Mouse (Mus musculus): Measurements from ENCODE around the gene Ap1b1. TPM values are rescaled to one million over a fixed set of nuclear protein-coding genes. Genes with fewer than 3 reads are reported as not detected.

Ap1b1 gene
- polyA plus RNA-seq, 1 experiment from 2014 or later, result 64.7 TPM

- ATAC-seq (ENCODE audit: insufficient read depth, low FRiP score), result no peak
- no peak overlapping the region for H3K4me3 ChIP-seq (replicated peaks; ENCODE audit: low read length)
- H3K9me3 ChIP-seq (replicated peaks; ENCODE audit: control insufficient read depth, low read length), result no peaks in the 10 kb centered on the region
- peaks cover 8% of the 10 kb centered on the region for H3K4me1 ChIP-seq (ENCODE audit: control insufficient read depth, insufficient read depth, low read length)
- H3K27ac ChIP-seq (ENCODE audit: low read length), result no peak overlapping the region
- 60% methylated on average over 3 of the region's 3 CpGs for WGBS
- no peak overlapping the region for H3K4me2 ChIP-seq (ENCODE audit: low read depth, low read length)
- H3K36me3 ChIP-seq (ENCODE audit: control insufficient read depth, insufficient read depth, low read length), result no peaks in the 10 kb centered on the region
- H3K27me3 ChIP-seq (ENCODE audit: control insufficient read depth, insufficient read depth, low read length), result no peaks in the 10 kb centered on the region
- H3K9ac ChIP-seq (ENCODE audit: low read length), result no peak overlapping the region
Measured at GRCm38 (mm10) chr11:4983010-4983409, 3.6 kb upstream of the Ap1b1 start.

- 73% methylated on average over 2 of the region's 2 CpGs for WGBS
- ATAC-seq (ENCODE audit: insufficient read depth, low FRiP score), result no peak
Measured at GRCm38 (mm10) chr11:4983538-4983937, 3.1 kb upstream of the Ap1b1 start.

GRCm38 (mm10) chr11:4984249-4984648, 2.4 kb upstream of the Ap1b1 start:
- H3K36me3 ChIP-seq (ENCODE audit: control insufficient read depth, insufficient read depth, low read length), result no peaks in the 10 kb centered on the region
- ATAC-seq (ENCODE audit: insufficient read depth, low FRiP score), result no peak
- no peak overlapping the region for H3K9ac ChIP-seq (ENCODE audit: low read length)
- WGBS, result 7% methylated on average over 5 of the region's 5 CpGs
- no peaks in the 10 kb centered on the region for H3K27me3 ChIP-seq (ENCODE audit: control insufficient read depth, insufficient read depth, low read length)
- H3K9me3 ChIP-seq (replicated peaks; ENCODE audit: control insufficient read depth, low read length), result no peaks in the 10 kb centered on the region
- H3K4me3 ChIP-seq (replicated peaks; ENCODE audit: low read length), result no peak overlapping the region
- H3K4me1 ChIP-seq (ENCODE audit: control insufficient read depth, insufficient read depth, low read length), result peaks cover 8% of the 10 kb centered on the region
- no peak overlapping the region for H3K27ac ChIP-seq (ENCODE audit: low read length)
- peak overlapping the region; percentile 17; the same call in 1 of the 2 replicates for H3K4me2 ChIP-seq (ENCODE audit: low read depth, low read length)

More at GRCm38 (mm10) chr11:4983538-4983937, 3.1 kb upstream of the Ap1b1 start:
- Histone ChIP-seq H3K4me2 (ENCODE audit: low read depth, low read length) (no peak overlapping the region), H3K9ac (ENCODE audit: low read length) (no peak overlapping the region), H3K9me3 (replicated peaks; ENCODE audit: control insufficient read depth, low read length) (no peaks in the 10 kb centered on the region), H3K27me3 (ENCODE audit: control insufficient read depth, insufficient read depth, low read length) (no peaks in the 10 kb centered on the region), H3K27ac (ENCODE audit: low read length) (no peak overlapping the region), H3K4me1 (ENCODE audit: control insufficient read depth, insufficient read depth, low read length) (peaks cover 8% of the 10 kb centered on the region), H3K36me3 (ENCODE audit: control insufficient read depth, insufficient read depth, low read length) (no peaks in the 10 kb centered on the region), H3K4me3 (replicated peaks; ENCODE audit: low read length) (no peak overlapping the region)

GRCm38 (mm10) chr11:4984799-4985198, 1.8 kb upstream of the Ap1b1 start:
- WGBS, result 74% methylated on average over 3 of the region's 3 CpGs
- no peak overlapping the region for H3K4me3 ChIP-seq (replicated peaks; ENCODE audit: low read length)

GRCm38 (mm10) chr11:4987487-4987852, 846 bp downstream of the Ap1b1 start:
- Histone ChIP-seq H3K27me3 (ENCODE audit: control insufficient read depth, insufficient read depth, low read length) (no peaks in the 10 kb centered on the region), H3K4me2 (ENCODE audit: low read depth, low read length) (peak overlapping the region; percentile 74), H3K27ac (ENCODE audit: low read length) (peak overlapping the region; percentile 25; the same call in 1 of the 2 replicates), H3K4me3 (replicated peaks; ENCODE audit: low read length) (peak overlapping the region; percentile 71), H3K36me3 (ENCODE audit: control insufficient read depth, insufficient read depth, low read length) (no peaks in the 10 kb centered on the region), H3K9ac (ENCODE audit: low read length) (peak overlapping the region; percentile 77), H3K4me1 (ENCODE audit: control insufficient read depth, insufficient read depth, low read length) (peaks cover 8% of the 10 kb centered on the region), H3K9me3 (replicated peaks; ENCODE audit: control insufficient read depth, low read length) (no peaks in the 10 kb centered on the region)
- no peak for ATAC-seq (ENCODE audit: insufficient read depth, low FRiP score)
- WGBS, result 40% methylated on average over 11 of the region's 11 CpGs

More at GRCm38 (mm10) chr11:4984799-4985198, 1.8 kb upstream of the Ap1b1 start:
- no peak for ATAC-seq (ENCODE audit: insufficient read depth, low FRiP score)
- Histone ChIP-seq H3K27ac (ENCODE audit: low read length) (no peak overlapping the region), H3K9ac (ENCODE audit: low read length) (no peak overlapping the region), H3K4me2 (ENCODE audit: low read depth, low read length) (no peak overlapping the region), H3K4me1 (ENCODE audit: control insufficient read depth, insufficient read depth, low read length) (peaks cover 8% of the 10 kb centered on the region), H3K36me3 (ENCODE audit: control insufficient read depth, insufficient read depth, low read length) (no peaks in the 10 kb centered on the region), H3K27me3 (ENCODE audit: control insufficient read depth, insufficient read depth, low read length) (no peaks in the 10 kb centered on the region), H3K9me3 (replicated peaks; ENCODE audit: control insufficient read depth, low read length) (no peaks in the 10 kb centered on the region)

- Histone ChIP-seq H3K27me3 (ENCODE audit: control insufficient read depth, insufficient read depth, low read length) (no peaks in the 10 kb centered on the region), H3K4me2 (ENCODE audit: low read depth, low read length) (no peak overlapping the region), H3K36me3 (ENCODE audit: control insufficient read depth, insufficient read depth, low read length) (no peaks in the 10 kb centered on the region), H3K9ac (ENCODE audit: low read length) (no peak overlapping the region), H3K4me3 (replicated peaks; ENCODE audit: low read length) (no peak overlapping the region), H3K27ac (ENCODE audit: low read length) (no peak overlapping the region), H3K9me3 (replicated peaks; ENCODE audit: control insufficient read depth, low read length) (no peaks in the 10 kb centered on the region), H3K4me1 (ENCODE audit: control insufficient read depth, insufficient read depth, low read length) (peaks cover 8% of the 10 kb centered on the region)
- WGBS, result 72% methylated on average over 3 of the region's 3 CpGs
- ATAC-seq (ENCODE audit: insufficient read depth, low FRiP score), result no peak
Measured at GRCm38 (mm10) chr11:4989187-4989586, 2.6 kb downstream of the Ap1b1 start.

GRCm38 (mm10) chr11:4992471-4992870, 5.8 kb downstream of the Ap1b1 start:
- WGBS, result 90% methylated on average over 2 of the region's 2 CpGs
- no peaks in the 10 kb centered on the region for H3K36me3 ChIP-seq (ENCODE audit: control insufficient read depth, insufficient read depth, low read length)
- no peak overlapping the region for H3K27ac ChIP-seq (ENCODE audit: low read length)
- no peak for ATAC-seq (ENCODE audit: insufficient read depth, low FRiP score)
- H3K4me2 ChIP-seq (ENCODE audit: low read depth, low read length), result no peak overlapping the region
- H3K4me3 ChIP-seq (replicated peaks; ENCODE audit: low read length), result no peak overlapping the region
- H3K9me3 ChIP-seq (replicated peaks; ENCODE audit: control insufficient read depth, low read length), result no peaks in the 10 kb centered on the region
- H3K4me1 ChIP-seq (ENCODE audit: control insufficient read depth, insufficient read depth, low read length), result peaks cover 5% of the 10 kb centered on the region
- no peak overlapping the region for H3K9ac ChIP-seq (ENCODE audit: low read length)
- H3K27me3 ChIP-seq (ENCODE audit: control insufficient read depth, insufficient read depth, low read length), result no peaks in the 10 kb centered on the region

GRCm38 (mm10) chr11:4995676-4996075, 9.1 kb downstream of the Ap1b1 start:
- 85% methylated on average over 3 of the region's 3 CpGs for WGBS

GRCm38 (mm10) chr11:4996621-4997199, 10.1 kb downstream of the Ap1b1 start:
- no peaks in the 10 kb centered on the region for H3K9me3 ChIP-seq (replicated peaks; ENCODE audit: control insufficient read depth, low read length)
- H3K4me1 ChIP-seq (ENCODE audit: control insufficient read depth, insufficient read depth, low read length), result no peaks in the 10 kb centered on the region
- ATAC-seq (ENCODE audit: insufficient read depth, low FRiP score), result no peak
- no peaks in the 10 kb centered on the region for H3K36me3 ChIP-seq (ENCODE audit: control insufficient read depth, insufficient read depth, low read length)
- WGBS, result 81% methylated on average over 5 of the region's 5 CpGs
- H3K4me3 ChIP-seq (replicated peaks; ENCODE audit: low read length), result no peak overlapping the region
- H3K27ac ChIP-seq (ENCODE audit: low read length), result no peak overlapping the region
- no peak overlapping the region for H3K9ac ChIP-seq (ENCODE audit: low read length)
- H3K4me2 ChIP-seq (ENCODE audit: low read depth, low read length), result no peak overlapping the region
- no peaks in the 10 kb centered on the region for H3K27me3 ChIP-seq (ENCODE audit: control insufficient read depth, insufficient read depth, low read length)

More at GRCm38 (mm10) chr11:4995676-4996075, 9.1 kb downstream of the Ap1b1 start:
- Histone ChIP-seq H3K36me3 (ENCODE audit: control insufficient read depth, insufficient read depth, low read length) (no peaks in the 10 kb centered on the region), H3K27ac (ENCODE audit: low read length) (no peak overlapping the region), H3K9ac (ENCODE audit: low read length) (no peak overlapping the region), H3K4me1 (ENCODE audit: control insufficient read depth, insufficient read depth, low read length) (no peaks in the 10 kb centered on the region), H3K9me3 (replicated peaks; ENCODE audit: control insufficient read depth, low read length) (no peaks in the 10 kb centered on the region), H3K4me2 (ENCODE audit: low read depth, low read length) (no peak overlapping the region), H3K27me3 (ENCODE audit: control insufficient read depth, insufficient read depth, low read length) (no peaks in the 10 kb centered on the region), H3K4me3 (replicated peaks; ENCODE audit: low read length) (no peak overlapping the region)
- no peak for ATAC-seq (ENCODE audit: insufficient read depth, low FRiP score)

Measured in stomach, embryonic 16.5 days (tissue).